ENCODE assay signal across 8 mouse cellular contexts in genomic region chr7:4811842-4812302, GRCm38 (mm10). TPM values are rescaled to one million over a fixed set of nuclear protein-coding genes. Genes with fewer than 3 reads are reported as not detected.
DNase-seq lines count a peak whose midpoint lies in the region; ATAC-seq and TF ChIP-seq lines count a peak whose summit lies in the region.

No protein-coding gene starts in this region.

- peak overlapping the region; percentile 26; the same call in 1 of the 2 replicates for H3K27ac ChIP-seq in kidney, adult 2 months (ENCODE audit: insufficient read depth, low read depth, low read length)
- peak overlapping the region; percentile 99 for H3K27ac ChIP-seq in hindbrain, embryonic 10.5 days
- peak overlapping the region; percentile 99 for H3K27ac ChIP-seq in lung, embryonic 16.5 days (ENCODE audit: low read length)

- peaks cover 4% of the 10 kb centered on the region for H3K36me3 ChIP-seq in kidney, adult 2 months (ENCODE audit: control insufficient read depth, insufficient read depth, low read length)
- H3K36me3 ChIP-seq in C2C12 (ENCODE audit: control insufficient read depth, insufficient read depth) = peaks cover 42% of the 10 kb centered on the region
- peaks cover 44% of the 10 kb centered on the region for H3K36me3 ChIP-seq in hindbrain, embryonic 10.5 days
- H3K36me3 ChIP-seq in lung, embryonic 16.5 days (ENCODE audit: control insufficient read depth, insufficient read depth, low read length) = peaks cover 20% of the 10 kb centered on the region

- H3K9me3 ChIP-seq in hindbrain, embryonic 10.5 days = no peaks in the 10 kb centered on the region
- H3K9me3 ChIP-seq in lung, embryonic 16.5 days (ENCODE audit: control insufficient read depth, low read length) = no peaks in the 10 kb centered on the region

- H3ac ChIP-seq in C2C12 (ENCODE audit: control insufficient read depth, insufficient read length, low read depth) = peak overlapping the region; percentile 98

- peaks cover 38% of the 10 kb centered on the region for H3K79me3 ChIP-seq in C2C12 (ENCODE audit: low read depth)

- H3K79me2 ChIP-seq in C2C12 (ENCODE audit: control insufficient read depth, insufficient read depth) = peaks cover 39% of the 10 kb centered on the region

- no peak for TF ChIP-seq POLR2A in kidney, adult 2 months (IDR thresholded peaks at IDR 0.05; ENCODE audit: low read depth, low read length)

- WGBS in kidney, adult 2 months = 1% methylated on average over 30 of the region's 36 CpGs
- WGBS in hindbrain, embryonic 10.5 days = under 1% methylated on average over 36 of the region's 36 CpGs
- WGBS in lung, embryonic 16.5 days = under 1% methylated on average over 24 of the region's 36 CpGs

- H3K4me2 ChIP-seq in lung, embryonic 16.5 days (ENCODE audit: low read depth, low read length) = peak overlapping the region; percentile 61

- TF ChIP-seq CTCF in kidney, adult 2 months (conservative IDR thresholded peaks at IDR 0.05; ENCODE audit: insufficient read depth, insufficient read length, low read depth, low read length) = no peak
- TF ChIP-seq CTCF in C2C12 (IDR thresholded peaks at IDR 0.05; ENCODE audit: control insufficient read depth, insufficient read depth, insufficient read length) = no peak

- no peak for DNase-seq in kidney, adult 2 months
- no peak for DNase-seq in kidney, adult 11 months
- peak; percentile 63 for DNase-seq in Muller cell, postnatal 12 days (ENCODE audit: inconsistent ontology term)
- DNase-seq in hindbrain, embryonic 10.5 days (ENCODE audit: low spot score) = peak; percentile 52
- DNase-seq in spleen, postnatal 4 days (ENCODE audit: low spot score in 2 of 2) = peak; percentile 48 to 81
- no peak for DNase-seq in kidney, postnatal 36 days

- no peak for ATAC-seq in lung, embryonic 16.5 days (ENCODE audit: low read depth)

- H3K27me3 ChIP-seq in kidney, adult 2 months (replicated peaks; ENCODE audit: control insufficient read depth, insufficient read depth, low read length) = no peaks in the 10 kb centered on the region
- no peaks in the 10 kb centered on the region for H3K27me3 ChIP-seq in C2C12 (ENCODE audit: control insufficient read depth, insufficient read depth, insufficient read length)
- no peaks in the 10 kb centered on the region for H3K27me3 ChIP-seq in hindbrain, embryonic 10.5 days (ENCODE audit: insufficient read depth, poor library complexity, severe bottlenecking)
- no peaks in the 10 kb centered on the region for H3K27me3 ChIP-seq in lung, embryonic 16.5 days (ENCODE audit: control insufficient read depth, insufficient read depth, low read depth, low read length)

- H3K4me1 ChIP-seq in kidney, adult 2 months (ENCODE audit: control insufficient read depth, insufficient read depth, low read length) = peaks cover 6% of the 10 kb centered on the region; the same call in 1 of the 2 replicates
- H3K4me1 ChIP-seq in hindbrain, embryonic 10.5 days (replicated peaks) = peaks cover 35% of the 10 kb centered on the region
- peaks cover 22% of the 10 kb centered on the region for H3K4me1 ChIP-seq in lung, embryonic 16.5 days (replicated peaks; ENCODE audit: control insufficient read depth, insufficient read depth, low read length)

- peak overlapping the region; percentile 100 for H3K9ac ChIP-seq in lung, embryonic 16.5 days (ENCODE audit: low read length)

- peak overlapping the region; percentile 73 for H3K4me3 ChIP-seq in kidney, adult 2 months (ENCODE audit: insufficient read depth, low read depth, low read length)
- H3K4me3 ChIP-seq in C2C12 (ENCODE audit: insufficient read depth, poor library complexity, severe bottlenecking) = peak overlapping the region; percentile 89
- peak overlapping the region; percentile 99 for H3K4me3 ChIP-seq in hindbrain, embryonic 10.5 days
- peak overlapping the region; percentile 99 for H3K4me3 ChIP-seq in lung, embryonic 16.5 days (ENCODE audit: low read length)

TF ChIP-seq in C2C12, 6 proteins besides CTCF, POLR2A, EP300 and RAD21:
- TF ChIP-seq CEBPB (IDR thresholded peaks at IDR 0.05; ENCODE audit: low read depth) = no peak
- no peak for TF ChIP-seq MYOD1 (IDR thresholded peaks at IDR 0.05; ENCODE audit: control insufficient read depth, insufficient read length, low read depth)

RNA-seq across cellular contexts. Expression of gene Ube2s, which starts 0.5 kb away (rescaled TPM):
- 240 and 301 TPM in 2 replicates for polyA plus RNA-seq in kidney, adult 2 months (2012; rRNA removed)
- 599 TPM for polyA plus RNA-seq in C2C12 (2012; fragmentation: generic; extraction: Trizol)
- polyA plus RNA-seq in hindbrain, embryonic 10.5 days (2016; fragmentation: Nextera tagmentation; extraction: Ambion mirVana) = 414 and 452 TPM in 2 replicates
- polyA plus RNA-seq in lung, embryonic 16.5 days (2015; fragmentation: Nextera tagmentation; extraction: Ambion mirVana) = 355 and 372 TPM in 2 replicates

RNA-seq across cellular contexts. Expression of gene Rpl28, which starts 19.2 kb away (rescaled TPM):
- 340 and 597 TPM in 2 replicates for polyA plus RNA-seq in kidney, adult 2 months (2012; rRNA removed)
- 3,556 TPM for polyA plus RNA-seq in C2C12 (2012; fragmentation: generic; extraction: Trizol)
- polyA plus RNA-seq in hindbrain, embryonic 10.5 days (2016; fragmentation: Nextera tagmentation; extraction: Ambion mirVana) = 378 and 382 TPM in 2 replicates
- 337 and 342 TPM in 2 replicates for polyA plus RNA-seq in lung, embryonic 16.5 days (2015; fragmentation: Nextera tagmentation; extraction: Ambion mirVana)

RNA-seq across cellular contexts. Expression of gene Tmem238, which starts 22.4 kb away (rescaled TPM):
- polyA plus RNA-seq in kidney, adult 2 months (2012; rRNA removed) = 57.8 and 87.8 TPM in 2 replicates
- polyA plus RNA-seq in C2C12 (2012; fragmentation: generic; extraction: Trizol) = 22.9 TPM
- polyA plus RNA-seq in hindbrain, embryonic 10.5 days (2016; fragmentation: Nextera tagmentation; extraction: Ambion mirVana) = 2.6 and 4.3 TPM in 2 replicates
- polyA plus RNA-seq in lung, embryonic 16.5 days (2015; fragmentation: Nextera tagmentation; extraction: Ambion mirVana) = 14.7 and 17.9 TPM in 2 replicates

RNA-seq across cellular contexts. Expression of gene Tmem190, which starts 29.1 kb away (rescaled TPM):
- polyA plus RNA-seq in kidney, adult 2 months (2012; rRNA removed) = 0.31 TPM in 1 of 2 replicates, not detected in the other
- 0.84 TPM for polyA plus RNA-seq in C2C12 (2012; fragmentation: generic; extraction: Trizol)
- polyA plus RNA-seq in hindbrain, embryonic 10.5 days (2016; fragmentation: Nextera tagmentation; extraction: Ambion mirVana) = 0.30 TPM in 1 of 2 replicates, not detected in the other
- polyA plus RNA-seq in lung, embryonic 16.5 days (2015; fragmentation: Nextera tagmentation; extraction: Ambion mirVana) = 0.34 and 0.48 TPM in 2 replicates

RNA-seq across cellular contexts. Expression of gene Il11, which starts 29.2 kb away (rescaled TPM):
- polyA plus RNA-seq in kidney, adult 2 months (2012; rRNA removed) = 0.13 and 0.24 TPM in 2 replicates
- polyA plus RNA-seq in C2C12 (2012; fragmentation: generic; extraction: Trizol) = 1.3 TPM
- 0.44 and 0.96 TPM in 2 replicates for polyA plus RNA-seq in hindbrain, embryonic 10.5 days (2016; fragmentation: Nextera tagmentation; extraction: Ambion mirVana)
- 0.18 and 0.19 TPM in 2 replicates for polyA plus RNA-seq in lung, embryonic 16.5 days (2015; fragmentation: Nextera tagmentation; extraction: Ambion mirVana)

Comparison
In these comparisons a context has a peak if more than half of its experiments do, and no peak if none do; other contexts are left out.
1. DNase-seq: peak in Muller cell, postnatal 12 days (single experiment), hindbrain, embryonic 10.5 days (single experiment) and spleen, postnatal 4 days (2 of 2); none in kidney, adult 2 months (single experiment), kidney, adult 11 months (single experiment) and kidney, postnatal 36 days (0 of 2).
2. H3K27ac ChIP-seq: peak in every context shown above with its lines; median percentile 99 in hindbrain, embryonic 10.5 days; 99 in lung, embryonic 16.5 days; 26 in kidney, adult 2 months.
3. Peak in every context shown above with its lines, with median percentiles within 50 percentile points of each other: H3K4me3 ChIP-seq.